Mouse (Mus musculus): ENCODE measurements around the gene Zbtb20.

Gene Zbtb20

GRCm38 (mm10) chr16:43508166-43508998 is 632.7 kb downstream of the Zbtb20 start:
- no peak for DNase-seq (ENCODE audit: low read depth, low spot score)

- no peak for DNase-seq (ENCODE audit: low read depth, low spot score)
Measured at GRCm38 (mm10) chr16:43510516-43510915, 634.8 kb downstream of the Zbtb20 start.

- DNase-seq (ENCODE audit: low read depth, low spot score), result no peak
Measured at GRCm38 (mm10) chr16:43511531-43511930, 635.9 kb downstream of the Zbtb20 start.

- DNase-seq (ENCODE audit: low read depth, low spot score), result no peak
Measured at GRCm38 (mm10) chr16:43513933-43514332, 638.3 kb downstream of the Zbtb20 start.

- DNase-seq (ENCODE audit: low read depth, low spot score), result no peak
Measured at GRCm38 (mm10) chr16:43515538-43515937, 639.9 kb downstream of the Zbtb20 start.

- no peak for DNase-seq (ENCODE audit: low read depth, low spot score)
Measured at GRCm38 (mm10) chr16:43520274-43520673, 644.6 kb downstream of the Zbtb20 start.

- DNase-seq (ENCODE audit: low read depth, low spot score), result no peak
Measured at GRCm38 (mm10) chr16:43522482-43522881, 646.8 kb downstream of the Zbtb20 start.

GRCm38 (mm10) chr16:43524179-43524578 is 648.5 kb downstream of the Zbtb20 start:
- DNase-seq (ENCODE audit: low read depth, low spot score), result no peak

DNA sequence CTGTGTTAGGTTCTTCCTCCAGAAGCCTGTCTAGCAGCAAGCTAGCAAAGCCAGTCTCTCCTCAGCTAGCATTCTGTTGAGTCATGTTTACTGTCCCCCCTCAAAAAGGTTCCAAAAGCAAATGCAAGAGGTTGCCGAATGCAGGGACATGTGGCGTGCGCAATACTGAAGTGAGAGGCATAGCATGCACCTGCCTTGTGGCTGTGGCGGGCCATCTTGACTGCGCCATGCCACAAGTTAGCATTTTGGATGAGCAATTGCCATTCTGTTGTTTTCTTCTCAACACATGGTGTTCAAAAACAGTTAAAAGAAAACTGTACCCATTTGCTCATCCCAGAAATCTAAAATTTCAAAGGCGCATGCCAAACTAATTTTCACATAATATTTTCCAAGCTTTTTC is 649.9 kb downstream of the Zbtb20 start:
- DNase-seq (ENCODE audit: low read depth, low spot score), result no peak

DNA sequence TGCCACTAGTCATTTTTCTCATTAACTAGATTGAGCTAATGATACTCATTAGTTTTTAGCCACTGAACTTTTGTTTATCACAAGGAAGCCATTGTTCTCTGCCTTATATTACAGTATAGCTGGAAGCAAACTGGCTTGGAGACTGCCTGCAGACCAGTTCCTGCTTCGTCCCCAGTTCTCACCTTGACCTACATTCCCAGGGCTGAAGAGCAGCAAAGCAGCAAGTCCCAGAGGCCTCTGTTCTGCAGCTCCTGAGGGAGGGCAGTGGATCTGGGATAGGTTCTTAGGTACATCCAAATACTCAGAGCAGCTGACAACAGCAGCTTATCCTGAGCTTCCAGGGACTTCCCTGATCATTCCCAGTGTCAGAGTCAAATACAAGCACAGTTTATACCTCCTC is 652.6 kb downstream of the Zbtb20 start:
- no peak for DNase-seq (ENCODE audit: low read depth, low spot score)

DNA sequence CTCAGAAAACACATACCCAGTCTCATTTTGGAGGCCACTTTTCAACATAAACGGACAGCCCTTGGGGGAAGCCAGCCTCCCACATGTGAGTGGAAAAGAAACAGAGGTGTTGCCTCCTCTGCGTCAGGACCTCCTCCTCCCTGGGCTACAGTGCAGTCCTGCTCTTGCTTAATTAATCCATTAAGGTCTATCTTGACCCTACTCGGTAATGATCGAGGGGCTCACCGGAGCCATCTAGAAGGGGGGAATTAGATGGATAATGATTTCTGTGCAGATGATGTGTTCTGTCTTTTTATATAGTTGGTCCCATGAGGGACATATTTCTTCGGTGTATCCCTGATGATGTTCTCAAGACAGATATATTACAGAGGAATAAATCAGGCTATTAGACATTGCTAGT is 655.6 kb downstream of the Zbtb20 start:
- no peak for DNase-seq (ENCODE audit: low read depth, low spot score)

DNA sequence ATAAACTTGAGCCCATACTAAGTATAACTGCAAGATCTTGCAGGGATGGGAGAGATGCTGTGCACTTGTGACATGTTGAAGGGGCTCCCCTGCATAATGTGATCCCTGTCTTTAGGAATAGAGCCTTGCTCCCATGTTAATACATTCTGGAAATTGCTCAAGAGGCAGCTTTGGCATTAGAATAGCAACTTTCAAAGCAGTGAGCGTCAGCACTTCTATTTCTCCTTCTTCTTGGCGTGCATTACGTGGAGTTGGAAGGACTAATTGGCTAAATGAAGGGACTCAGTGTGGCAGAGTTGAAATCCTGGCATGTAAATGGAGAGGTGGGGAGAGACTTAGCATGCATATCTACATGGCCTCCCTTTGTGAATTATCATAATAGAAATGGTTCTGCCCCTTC is 658.4 kb downstream of the Zbtb20 start:
- no peak for DNase-seq (ENCODE audit: low read depth, low spot score)

- no peak for DNase-seq (ENCODE audit: low read depth, low spot score)
Measured at GRCm38 (mm10) chr16:43535912-43536311, 660.2 kb downstream of the Zbtb20 start.

- no peak for DNase-seq (ENCODE audit: low read depth, low spot score)
Measured at GRCm38 (mm10) chr16:43537163-43537562, 661.5 kb downstream of the Zbtb20 start.

- no peak for DNase-seq (ENCODE audit: low read depth, low spot score)
Measured at GRCm38 (mm10) chr16:43539659-43540096, 664.0 kb downstream of the Zbtb20 start.

DNA sequence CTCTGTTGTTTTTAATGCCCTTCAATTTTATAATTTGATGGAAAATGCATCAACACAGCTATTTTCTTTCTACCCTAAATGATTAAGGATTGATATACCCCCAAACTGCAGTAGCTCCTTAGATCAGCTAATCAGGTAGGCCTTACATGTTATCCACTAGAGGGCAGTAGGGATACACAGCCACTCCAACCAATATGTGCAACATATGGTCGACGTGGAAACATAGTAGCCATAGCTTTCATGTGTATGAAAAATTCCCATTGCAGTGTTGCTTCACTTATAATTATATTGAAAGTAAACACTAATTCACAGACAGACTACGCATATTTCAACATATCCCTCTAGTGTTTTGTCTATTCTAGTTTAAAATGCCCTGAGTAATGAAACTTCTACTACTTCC is 664.4 kb downstream of the Zbtb20 start:
- peak; percentile 54 for DNase-seq (ENCODE audit: low read depth, low spot score)

DNA sequence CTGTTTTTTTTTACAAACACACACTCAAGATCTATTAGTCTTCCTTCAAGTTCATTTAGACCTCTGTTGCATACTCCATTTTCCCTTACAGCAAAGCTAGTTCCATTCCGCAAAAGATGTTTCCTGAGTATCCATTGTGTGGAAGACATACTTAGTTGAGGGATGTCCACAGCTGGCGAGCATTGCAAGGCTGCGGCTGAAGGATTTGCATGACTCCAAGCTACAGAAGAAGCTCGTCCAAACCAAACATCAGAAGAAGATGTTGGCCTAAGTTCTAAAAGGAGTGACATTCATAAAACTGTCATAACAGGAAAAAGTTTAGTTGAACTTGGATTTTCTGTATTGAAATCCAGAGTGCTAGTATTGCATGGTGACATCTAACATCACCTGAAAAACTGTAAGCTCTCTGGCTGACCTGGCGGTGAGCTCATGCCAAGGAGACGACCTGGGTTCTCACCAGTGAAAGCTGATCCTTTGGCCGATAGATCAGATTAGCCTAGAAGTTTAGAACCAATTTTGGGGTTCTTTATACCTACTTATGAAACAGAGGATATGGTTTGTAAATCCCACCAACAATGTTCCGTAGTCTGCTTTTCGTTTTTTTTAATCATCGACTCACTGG is 665.0 kb downstream of the Zbtb20 start:
- no peak for DNase-seq (ENCODE audit: low read depth, low spot score)

DNA sequence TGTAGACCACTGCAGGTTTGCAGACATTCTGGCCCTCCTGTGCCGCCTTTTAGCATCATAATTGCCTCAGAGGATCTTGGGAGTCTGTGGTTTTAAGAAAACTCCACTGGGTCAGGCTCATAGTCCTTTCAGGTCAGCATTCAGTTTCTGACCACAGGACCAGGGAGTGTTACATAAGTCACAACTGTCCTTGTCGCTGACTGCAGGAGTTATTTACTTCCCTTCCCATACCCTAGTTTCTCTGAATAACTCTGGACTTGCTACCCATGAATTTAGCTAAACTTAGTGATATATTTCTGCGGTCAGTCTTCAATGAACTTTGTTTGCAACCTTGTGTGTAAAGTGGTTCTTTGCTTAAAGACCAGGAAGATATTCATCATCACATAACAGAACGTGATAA is 669.6 kb downstream of the Zbtb20 start:
- DNase-seq (ENCODE audit: low read depth, low spot score), result no peak

GRCm38 (mm10) chr16:43547323-43548180 is 671.9 kb downstream of the Zbtb20 start:
- DNase-seq (ENCODE audit: low read depth, low spot score), result no peak

DNA sequence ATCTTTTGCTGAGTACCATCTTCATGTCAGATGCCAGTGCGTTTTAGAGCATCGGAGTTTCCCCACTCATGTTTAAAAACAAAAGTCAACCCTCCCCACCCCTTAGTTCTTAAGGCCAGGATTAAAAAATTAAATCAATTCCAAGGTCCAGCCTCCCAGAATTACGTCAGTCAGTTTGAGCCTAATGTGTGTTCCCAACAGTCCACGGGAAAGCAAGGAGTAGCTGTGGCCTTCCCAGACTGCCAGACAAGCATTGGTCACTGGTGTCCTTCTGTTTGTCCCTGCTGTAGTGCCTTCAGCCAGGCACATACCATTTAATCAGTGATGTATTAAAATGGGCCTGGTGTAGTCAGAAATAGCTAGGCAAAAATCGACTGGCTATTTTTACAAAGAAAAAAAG is 673.1 kb downstream of the Zbtb20 start:
- DNase-seq (ENCODE audit: low read depth, low spot score), result no peak

GRCm38 (mm10) chr16:43549425-43550089 is 673.9 kb downstream of the Zbtb20 start:
- no peak for DNase-seq (ENCODE audit: low read depth, low spot score)

DNA sequence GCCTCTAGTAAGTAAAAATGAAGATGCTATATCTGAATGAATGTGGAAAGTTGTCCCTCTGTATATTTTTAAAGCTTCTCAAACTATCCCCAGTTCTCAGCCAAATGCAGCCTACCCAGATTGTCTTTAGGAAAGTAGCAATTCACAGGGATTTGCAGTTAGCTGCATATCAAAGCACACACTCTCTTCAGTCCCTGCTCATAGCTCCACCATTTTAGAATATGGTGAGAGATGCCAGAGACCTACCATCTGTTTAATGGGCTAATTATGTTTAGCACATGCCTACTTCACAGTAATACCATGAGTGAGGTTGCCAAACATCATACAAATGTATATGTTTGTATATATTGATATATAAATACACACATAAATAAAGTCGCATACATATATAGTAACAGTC is 676.8 kb downstream of the Zbtb20 start:
- DNase-seq (ENCODE audit: low read depth, low spot score), result no peak

Measured in ZHBTc4 (cell line).